Mouse (Mus musculus): ENCODE measurements around the gene Uhrf1bp1l. TPM values are rescaled to one million over a fixed set of nuclear protein-coding genes. Genes with fewer than 3 reads are reported as not detected.
"Not testable (repeated sequence)": the region's sequence is repeated elsewhere in the genome, so short reads cannot be mapped to it uniquely, and the experiment has no call there.

Uhrf1bp1l gene
- 17.6 and 23.3 TPM in 2 replicates for polyA plus RNA-seq (2015; fragmentation: Nextera tagmentation; extraction: Ambion mirVana)

DNA sequence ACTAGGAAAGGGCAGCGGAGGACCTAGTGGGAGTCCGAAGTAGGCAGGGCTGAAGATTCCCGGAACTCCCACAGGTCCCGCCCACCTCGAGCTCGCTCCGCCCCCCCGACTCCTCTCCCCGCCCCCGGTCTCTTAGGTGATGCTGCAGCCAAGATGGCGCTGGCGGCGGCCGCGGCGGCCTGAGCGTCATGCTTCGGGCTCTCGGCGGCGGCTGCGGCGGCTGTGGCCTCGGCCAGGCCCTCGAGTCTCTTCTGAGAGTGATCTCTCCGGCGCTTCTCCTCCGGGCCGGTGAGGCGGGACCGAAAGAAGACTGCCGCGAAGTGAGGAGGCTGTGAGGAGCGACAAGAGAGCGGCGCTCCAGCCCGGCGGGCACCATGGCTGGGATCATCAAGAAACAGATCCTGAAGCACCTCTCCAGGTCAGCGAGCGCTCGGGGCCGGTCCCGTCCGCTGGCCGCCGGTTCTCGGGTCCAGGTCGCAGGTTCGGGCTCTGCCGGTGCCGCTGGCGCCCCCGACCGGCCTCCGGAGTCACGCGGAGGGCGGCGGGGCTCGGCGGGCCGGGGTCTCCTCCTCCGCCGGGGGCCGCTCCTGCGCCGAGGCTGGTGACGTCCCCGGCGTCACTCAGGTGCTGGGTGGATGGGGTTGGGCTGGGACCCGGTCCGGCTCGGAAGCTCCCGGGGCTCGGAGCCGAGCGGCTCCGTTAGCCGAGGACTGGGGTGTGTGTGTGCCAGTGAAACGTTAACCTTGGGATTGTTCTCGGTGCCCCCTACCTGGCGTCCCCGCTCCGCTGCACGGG is at the start of gene Uhrf1bp1l:
TSS of gene Uhrf1bp1l (plus strand) at position 121 of the 795 bp plus-strand sequence.
- peak within 1 kb of the TSS; percentile 92 for H3K27ac ChIP-seq (replicated peaks)
- peak; percentile 95 for ATAC-seq (ENCODE audit: insufficient number of reproducible peaks, low FRiP score, low TSS enrichment, low read depth)
- no peaks in the 10 kb centered on the region for H3K27me3 ChIP-seq
- H3K4me3 ChIP-seq (replicated peaks), result peak within 1 kb of the TSS; percentile 96
- H3K9ac ChIP-seq, result peak within 1 kb of the TSS; percentile 95
- H3K9me3 ChIP-seq (replicated peaks), result no peaks in the 10 kb centered on the region
- H3K4me1 ChIP-seq, result peaks cover 3% of the 10 kb centered on the region; the same call in 1 of the 2 replicates
- WGBS, result under 1% methylated on average over 85 of the region's 85 CpGs
- no peaks in the 10 kb centered on the region for H3K36me3 ChIP-seq
- peak within 1 kb of the TSS; percentile 51 for H3K4me2 ChIP-seq (replicated peaks)

DNA sequence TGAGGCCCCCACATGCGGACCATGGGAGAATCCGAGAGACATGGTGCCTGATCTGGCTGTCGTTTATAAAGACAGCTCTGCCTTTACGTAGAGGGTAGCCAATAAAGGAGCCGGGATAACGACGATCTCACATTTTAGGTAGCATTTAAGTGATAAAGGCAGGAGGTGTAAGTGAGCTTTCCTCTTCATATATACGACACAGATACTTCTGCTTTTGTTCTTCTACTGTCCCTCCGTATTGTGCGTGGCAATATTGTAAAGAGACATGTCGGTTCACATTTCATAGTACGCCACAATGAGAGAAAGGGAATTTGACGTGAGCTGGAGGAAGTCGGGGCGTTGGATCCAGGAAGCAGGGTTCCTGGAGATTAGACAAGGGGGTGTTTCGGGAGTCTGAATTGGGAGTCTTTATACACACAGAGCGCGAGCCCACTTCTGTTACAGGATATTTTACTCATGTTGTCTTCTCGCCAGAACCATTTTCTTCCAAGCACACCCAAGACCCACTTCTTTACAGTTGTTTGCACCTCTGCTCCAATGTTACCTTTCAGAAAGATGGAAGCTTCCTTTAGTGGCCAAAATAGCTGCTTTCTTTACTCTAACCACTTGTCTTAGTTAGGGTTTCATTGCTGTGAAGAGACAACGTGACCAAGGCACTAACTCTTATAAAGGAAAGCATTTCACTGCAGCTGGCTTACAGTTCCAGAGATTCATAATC is 49.4 kb upstream of the Uhrf1bp1l start:
- 79% methylated on average over 20 of the region's 20 CpGs for WGBS
- Histone ChIP-seq H3K4me1 (no peaks in the 10 kb centered on the region), H3K27ac (replicated peaks) (no peak overlapping the region), H3K9me3 (replicated peaks) (no peaks in the 10 kb centered on the region), H3K27me3 (no peaks in the 10 kb centered on the region), H3K4me3 (replicated peaks) (no peak overlapping the region), H3K36me3 (no peaks in the 10 kb centered on the region), H3K4me2 (replicated peaks) (no peak overlapping the region), H3K9ac (no peak overlapping the region)
- no peak for ATAC-seq (ENCODE audit: insufficient number of reproducible peaks, low FRiP score, low TSS enrichment, low read depth)

- 68% methylated on average over 2 of the region's 2 CpGs for WGBS
- not testable (repeated sequence) for ATAC-seq (ENCODE audit: insufficient number of reproducible peaks, low FRiP score, low TSS enrichment, low read depth); H3K27ac ChIP-seq (replicated peaks); H3K9me3 ChIP-seq (replicated peaks); H3K27me3 ChIP-seq; H3K9ac ChIP-seq; H3K4me3 ChIP-seq (replicated peaks); H3K36me3 ChIP-seq; H3K4me2 ChIP-seq (replicated peaks); H3K4me1 ChIP-seq
These were observed 48.5 kb upstream of the Uhrf1bp1l start for GRCm38 (mm10) chr10:89696270-89696669.

GRCm38 (mm10) chr10:89697956-89698355 is 46.8 kb upstream of the Uhrf1bp1l start:
- H3K4me3 ChIP-seq (replicated peaks), result no peak overlapping the region
- no peaks in the 10 kb centered on the region for H3K9me3 ChIP-seq (replicated peaks)
- no peak overlapping the region for H3K9ac ChIP-seq
- no peaks in the 10 kb centered on the region for H3K4me1 ChIP-seq
- no peaks in the 10 kb centered on the region for H3K36me3 ChIP-seq
- H3K27me3 ChIP-seq, result no peaks in the 10 kb centered on the region
- WGBS, result 93% methylated on average over 3 of the region's 3 CpGs
- no peak overlapping the region for H3K27ac ChIP-seq (replicated peaks)
- no peak for ATAC-seq (ENCODE audit: insufficient number of reproducible peaks, low FRiP score, low TSS enrichment, low read depth)
- no peak overlapping the region for H3K4me2 ChIP-seq (replicated peaks)

GRCm38 (mm10) chr10:89703042-89703441 is 41.7 kb upstream of the Uhrf1bp1l start:
- Histone ChIP-seq H3K9me3 (replicated peaks) (no peaks in the 10 kb centered on the region), H3K4me2 (replicated peaks) (no peak overlapping the region), H3K27ac (replicated peaks) (no peak overlapping the region), H3K4me3 (replicated peaks) (no peak overlapping the region), H3K4me1 (no peaks in the 10 kb centered on the region), H3K36me3 (no peaks in the 10 kb centered on the region), H3K9ac (no peak overlapping the region), H3K27me3 (no peaks in the 10 kb centered on the region)
- no peak for ATAC-seq (ENCODE audit: insufficient number of reproducible peaks, low FRiP score, low TSS enrichment, low read depth)
- 33% methylated on average over 5 of the region's 5 CpGs for WGBS

- Histone ChIP-seq H3K4me1 (0 out of 2 replicates have a peak, but pooled peaks cover 5% of the 10 kb centered on the region), H3K27ac (replicated peaks) (no peak overlapping the region), H3K4me2 (replicated peaks) (no peak overlapping the region), H3K27me3 (no peaks in the 10 kb centered on the region), H3K9me3 (replicated peaks) (no peaks in the 10 kb centered on the region), H3K36me3 (peaks cover 7% of the 10 kb centered on the region), H3K4me3 (replicated peaks) (no peak overlapping the region), H3K9ac (no peak overlapping the region)
- ATAC-seq (ENCODE audit: insufficient number of reproducible peaks, low FRiP score, low TSS enrichment, low read depth), result no peak
- 74% methylated on average over 3 of the region's 3 CpGs for WGBS
These were observed 37.4 kb upstream of the Uhrf1bp1l start for GRCm38 (mm10) chr10:89707397-89707796.

- H3K4me2 ChIP-seq (replicated peaks), result peak overlapping the region; percentile 30
- H3K27me3 ChIP-seq, result no peaks in the 10 kb centered on the region
- 22% methylated on average over 10 of the region's 10 CpGs for WGBS
- 0 out of 2 replicates have a peak, but pooled peaks cover 5% of the 10 kb centered on the region for H3K4me1 ChIP-seq
- no peak for ATAC-seq (ENCODE audit: insufficient number of reproducible peaks, low FRiP score, low TSS enrichment, low read depth)
- H3K9me3 ChIP-seq (replicated peaks), result no peaks in the 10 kb centered on the region
- 0 out of 2 replicates have a peak overlapping the region, but pooled peaks have one; percentile 12 for H3K4me3 ChIP-seq (replicated peaks)
- no peak overlapping the region for H3K9ac ChIP-seq
- no peak overlapping the region for H3K27ac ChIP-seq (replicated peaks)
- peaks cover 21% of the 10 kb centered on the region for H3K36me3 ChIP-seq
These were observed 36.1 kb upstream of the Uhrf1bp1l start for GRCm38 (mm10) chr10:89708720-89709119.

DNA sequence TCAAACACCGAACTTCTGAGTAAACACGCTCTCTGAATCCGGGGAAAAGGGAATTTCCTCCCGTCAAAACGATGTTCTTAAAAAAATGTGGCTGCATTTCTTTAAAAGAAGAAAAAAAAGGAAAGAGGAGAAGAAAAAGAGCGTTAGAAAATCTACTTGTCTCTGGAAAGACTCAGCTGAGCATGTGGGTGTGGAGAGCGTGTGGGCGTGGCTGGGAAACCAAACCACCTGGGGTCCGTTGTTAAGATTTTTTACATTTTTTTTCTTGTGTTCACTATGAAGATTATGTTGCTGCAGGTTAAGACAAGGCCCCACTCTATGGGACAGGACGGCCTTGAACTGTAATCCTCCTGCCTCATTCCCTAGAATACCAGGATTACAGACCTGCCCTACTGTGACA is 29.9 kb upstream of the Uhrf1bp1l start:
- Histone ChIP-seq H3K4me1 (no peaks in the 10 kb centered on the region), H3K9me3 (replicated peaks) (no peaks in the 10 kb centered on the region), H3K27ac (replicated peaks) (no peak overlapping the region), H3K9ac (no peak overlapping the region), H3K36me3 (peaks cover 46% of the 10 kb centered on the region), H3K27me3 (no peaks in the 10 kb centered on the region), H3K4me3 (replicated peaks) (no peak overlapping the region), H3K4me2 (replicated peaks) (no peak overlapping the region)
- 0 out of 2 replicates have a peak, but pooled peaks have one; percentile 19 for ATAC-seq (ENCODE audit: insufficient number of reproducible peaks, low FRiP score, low TSS enrichment, low read depth)
- WGBS, result 71% methylated on average over 10 of the region's 10 CpGs

DNA sequence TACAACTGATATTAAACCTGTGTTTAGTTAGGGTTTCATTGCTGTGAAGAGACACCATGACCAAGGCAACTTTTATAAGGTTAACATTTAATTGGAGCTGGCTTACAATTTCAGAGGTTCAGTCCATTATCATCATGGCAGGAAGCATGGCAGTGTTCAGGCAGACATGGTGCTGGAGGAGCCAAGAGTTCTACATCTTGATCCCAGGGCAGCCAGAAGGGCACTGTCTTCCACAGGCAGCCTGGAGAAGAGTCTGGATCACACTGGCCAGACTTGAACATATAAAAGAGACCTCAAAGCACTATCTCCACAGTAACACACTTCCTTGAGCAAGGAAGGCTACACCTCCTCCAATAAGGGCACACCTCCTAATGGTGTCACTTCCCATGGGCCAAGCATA is 24.5 kb upstream of the Uhrf1bp1l start:
- Histone ChIP-seq H3K4me2 (replicated peaks) (no peak overlapping the region), H3K27me3 (no peaks in the 10 kb centered on the region), H3K9me3 (replicated peaks) (no peaks in the 10 kb centered on the region), H3K27ac (replicated peaks) (no peak overlapping the region), H3K36me3 (peaks cover 38% of the 10 kb centered on the region), H3K9ac (no peak overlapping the region), H3K4me1 (no peaks in the 10 kb centered on the region), H3K4me3 (replicated peaks) (no peak overlapping the region)
- ATAC-seq (ENCODE audit: insufficient number of reproducible peaks, low FRiP score, low TSS enrichment, low read depth), result no peak

- Histone ChIP-seq H3K4me1 (no peaks in the 10 kb centered on the region), H3K9me3 (replicated peaks) (no peaks in the 10 kb centered on the region), H3K4me2 (replicated peaks) (no peak overlapping the region), H3K4me3 (replicated peaks) (no peak overlapping the region), H3K27ac (replicated peaks) (no peak overlapping the region), H3K27me3 (no peaks in the 10 kb centered on the region), H3K9ac (no peak overlapping the region), H3K36me3 (peaks cover 34% of the 10 kb centered on the region)
- ATAC-seq (ENCODE audit: insufficient number of reproducible peaks, low FRiP score, low TSS enrichment, low read depth), result no peak
- WGBS, result 92% methylated on average over 3 of the region's 3 CpGs
These were observed 24.0 kb upstream of the Uhrf1bp1l start for GRCm38 (mm10) chr10:89720796-89721195.

- WGBS, result 89% methylated on average over 14 of the region's 14 CpGs
- Histone ChIP-seq H3K4me1 (no peaks in the 10 kb centered on the region), H3K9me3 (replicated peaks) (no peaks in the 10 kb centered on the region), H3K4me2 (replicated peaks) (no peak overlapping the region), H3K27me3 (no peaks in the 10 kb centered on the region), H3K9ac (no peak overlapping the region), H3K27ac (replicated peaks) (no peak overlapping the region), H3K36me3 (peaks cover 29% of the 10 kb centered on the region), H3K4me3 (replicated peaks) (no peak overlapping the region)
- no peak for ATAC-seq (ENCODE audit: insufficient number of reproducible peaks, low FRiP score, low TSS enrichment, low read depth)
These were observed 22.3 kb upstream of the Uhrf1bp1l start for GRCm38 (mm10) chr10:89722247-89723195.
